Mouse (Mus musculus) cerebellum, adult 2 months (tissue): ENCODE measurements at regions not wholly inside any gene's neighbourhood (a gene's known extent, or its start where the extent isn't known, plus 50 kb on each side); places are given as distances from the start of the nearest gene placed in this dataset.

Source experiments
- CTCF ChIP-seq: fragments of 200-500 bp; IDR thresholded peaks from 2 replicates; pipeline ENCODE4 v1.5.1; 2011; ENCODE audit warnings: low read depth, mild to moderate bottlenecking, control low read depth, low read length, moderate library complexity, borderline replicate concordance; ENCODE audit not compliant: insufficient read depth
- POLR2A ChIP-seq: fragments of 200-500 bp; IDR thresholded peaks from 2 replicates; pipeline ENCODE4 v1.6.1; 2011; ENCODE audit warnings: low read length, control low read depth, borderline replicate concordance; ENCODE audit not compliant: insufficient read depth

DNA sequence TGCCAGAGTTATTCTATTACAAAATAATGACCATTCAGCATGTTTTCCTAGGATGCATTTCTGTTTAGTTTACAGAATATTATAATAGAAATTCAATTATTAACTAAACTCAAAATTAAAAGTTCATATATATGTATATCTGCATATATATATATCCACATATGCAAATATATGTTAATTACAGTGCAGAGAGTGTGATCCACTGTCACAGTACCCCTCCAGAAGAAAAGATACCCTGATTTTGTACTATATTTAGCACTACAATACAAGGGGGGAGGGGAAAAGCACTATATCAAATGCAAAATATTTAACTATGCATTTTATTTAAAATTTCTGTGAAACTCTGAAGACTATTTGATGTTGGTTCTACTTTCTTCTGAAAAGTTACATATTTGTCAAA lies 265.4 kb upstream of the Cdh19 start:
- TF ChIP-seq POLR2A (no peak), CTCF (no peak)
